Mouse (Mus musculus): ENCODE measurements around the gene Aldh3b1. TPM values are rescaled to one million over a fixed set of nuclear protein-coding genes. Genes with fewer than 3 reads are reported as not detected.

Gene Aldh3b1
- polyA plus RNA-seq, 1 experiment from 2014 or later = 2.3 TPM

DNA sequence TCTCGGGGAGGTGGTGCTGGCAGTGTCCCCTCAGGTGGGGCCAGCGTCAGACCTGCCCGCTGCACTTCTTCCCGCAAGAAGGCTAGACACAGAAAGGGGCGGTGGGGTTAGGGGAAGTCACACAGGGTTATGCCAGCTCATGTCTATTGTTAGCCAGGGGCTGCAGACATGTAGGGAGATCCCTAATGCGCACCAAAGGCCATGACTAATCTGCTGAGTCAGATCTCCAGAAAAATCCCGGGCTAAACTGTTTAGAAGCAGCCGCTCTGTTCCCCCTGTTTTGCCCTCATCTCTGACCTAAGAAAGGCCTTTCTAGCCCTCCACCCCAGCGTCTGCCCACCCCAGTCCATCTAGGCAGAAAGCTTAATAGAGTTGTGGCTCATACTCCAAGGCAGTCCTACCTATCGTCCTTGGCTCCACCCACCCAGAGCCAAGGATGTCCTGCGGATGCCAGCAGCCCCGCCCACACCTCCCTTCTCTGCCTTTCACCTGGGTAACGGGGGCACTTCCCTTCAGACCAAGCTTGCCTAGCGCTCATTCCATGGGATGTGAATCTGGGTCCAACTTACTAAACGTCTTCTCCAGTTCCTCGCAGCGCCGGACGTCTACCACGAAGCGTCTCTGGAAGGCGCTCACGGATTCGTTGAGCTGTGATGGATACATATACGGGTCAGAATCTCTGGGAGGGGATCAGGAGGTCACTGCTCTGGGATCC is 25.8 kb downstream of the Aldh3b1 start:
- Histone ChIP-seq H3K4me3 (ENCODE audit: low read depth, low read length) (no peak overlapping the region), H3K36me3 (ENCODE audit: control insufficient read depth, insufficient read depth, low read length) (peaks cover 42% of the 10 kb centered on the region), H3K9ac (ENCODE audit: low read length) (no peak overlapping the region), H3K4me1 (replicated peaks; ENCODE audit: control insufficient read depth, insufficient read depth, low read length) (peaks cover 23% of the 10 kb centered on the region), H3K27me3 (replicated peaks; ENCODE audit: control insufficient read depth, insufficient read depth, low read length) (no peaks in the 10 kb centered on the region), H3K9me3 (ENCODE audit: control insufficient read depth, low read length) (no peaks in the 10 kb centered on the region), H3K27ac (ENCODE audit: low read depth) (no peak overlapping the region), H3K4me2 (ENCODE audit: low read length) (no peak overlapping the region)
- 74% methylated on average over 25 of the region's 25 CpGs for WGBS
- ATAC-seq (replicated peaks; ENCODE audit: low FRiP score, low TSS enrichment, low read depth) (no peak), DNase-seq (ENCODE audit: low spot score) (no peak)

DNA sequence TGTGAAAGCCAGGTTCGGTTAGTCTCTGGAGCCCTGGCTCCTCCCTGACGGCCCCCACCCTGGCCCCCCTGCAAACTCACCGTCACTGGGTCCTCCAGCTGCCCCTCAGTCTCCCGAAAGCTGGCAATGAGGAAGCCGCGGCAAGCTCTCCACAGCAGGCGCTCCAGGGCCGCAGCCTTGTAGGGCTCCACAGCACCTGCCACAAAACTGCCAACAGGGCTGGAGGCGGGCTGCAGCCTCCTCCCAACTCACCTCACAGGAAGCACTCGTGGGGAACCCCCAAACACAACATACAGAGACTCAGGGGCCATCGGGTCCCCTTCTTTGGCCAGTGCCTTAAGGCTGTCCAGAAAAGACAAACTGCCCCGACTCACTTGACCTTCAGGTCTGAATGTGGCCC is 26.6 kb downstream of the Aldh3b1 start:
- H3K27me3 ChIP-seq (replicated peaks; ENCODE audit: control insufficient read depth, insufficient read depth, low read length) = no peaks in the 10 kb centered on the region
- WGBS = 87% methylated on average over 12 of the region's 12 CpGs
- H3K4me3 ChIP-seq (ENCODE audit: low read depth, low read length) = no peak overlapping the region
- peaks cover 39% of the 10 kb centered on the region for H3K36me3 ChIP-seq (ENCODE audit: control insufficient read depth, insufficient read depth, low read length)
- H3K9ac ChIP-seq (ENCODE audit: low read length) = no peak overlapping the region
- H3K9me3 ChIP-seq (ENCODE audit: control insufficient read depth, low read length) = no peaks in the 10 kb centered on the region
- no peak overlapping the region for H3K4me2 ChIP-seq (ENCODE audit: low read length)
- ATAC-seq (replicated peaks; ENCODE audit: low FRiP score, low TSS enrichment, low read depth) (no peak), DNase-seq (ENCODE audit: low spot score) (no peak)
- no peak overlapping the region for H3K27ac ChIP-seq (ENCODE audit: low read depth)
- H3K4me1 ChIP-seq (replicated peaks; ENCODE audit: control insufficient read depth, insufficient read depth, low read length) = peaks cover 23% of the 10 kb centered on the region

DNA sequence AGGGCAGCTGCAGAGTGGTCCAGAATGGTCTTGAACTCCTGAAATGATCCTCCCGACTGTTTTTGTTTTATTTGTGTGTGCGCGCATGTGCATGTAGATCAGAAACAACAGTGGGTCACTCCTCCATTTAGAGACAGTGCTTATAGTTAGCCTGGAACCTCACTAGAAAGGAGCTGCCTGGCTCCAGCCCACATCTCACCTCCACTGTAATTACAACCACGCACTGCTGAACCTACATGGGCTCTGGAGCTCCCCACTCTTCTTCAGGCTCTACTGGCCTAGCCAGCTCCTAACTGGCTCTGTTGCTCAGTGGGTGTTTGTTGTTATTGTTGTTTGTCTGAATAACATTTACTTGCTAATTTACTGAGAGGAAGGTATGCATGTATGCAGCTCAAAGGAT is 30.0 kb downstream of the Aldh3b1 start:
- Histone ChIP-seq H3K4me1 (replicated peaks; ENCODE audit: control insufficient read depth, insufficient read depth, low read length) (no peaks in the 10 kb centered on the region), H3K36me3 (ENCODE audit: control insufficient read depth, insufficient read depth, low read length) (peaks cover 68% of the 10 kb centered on the region), H3K4me3 (ENCODE audit: low read depth, low read length) (no peak overlapping the region), H3K9me3 (ENCODE audit: control insufficient read depth, low read length) (no peaks in the 10 kb centered on the region), H3K27me3 (replicated peaks; ENCODE audit: control insufficient read depth, insufficient read depth, low read length) (no peaks in the 10 kb centered on the region), H3K4me2 (ENCODE audit: low read length) (no peak overlapping the region), H3K27ac (ENCODE audit: low read depth) (no peak overlapping the region), H3K9ac (ENCODE audit: low read length) (no peak overlapping the region)
- no peak for DNase-seq (ENCODE audit: low spot score)
- ATAC-seq (replicated peaks; ENCODE audit: low FRiP score, low TSS enrichment, low read depth) = no peak
- WGBS = 95% methylated on average over 4 of the region's 4 CpGs

DNA sequence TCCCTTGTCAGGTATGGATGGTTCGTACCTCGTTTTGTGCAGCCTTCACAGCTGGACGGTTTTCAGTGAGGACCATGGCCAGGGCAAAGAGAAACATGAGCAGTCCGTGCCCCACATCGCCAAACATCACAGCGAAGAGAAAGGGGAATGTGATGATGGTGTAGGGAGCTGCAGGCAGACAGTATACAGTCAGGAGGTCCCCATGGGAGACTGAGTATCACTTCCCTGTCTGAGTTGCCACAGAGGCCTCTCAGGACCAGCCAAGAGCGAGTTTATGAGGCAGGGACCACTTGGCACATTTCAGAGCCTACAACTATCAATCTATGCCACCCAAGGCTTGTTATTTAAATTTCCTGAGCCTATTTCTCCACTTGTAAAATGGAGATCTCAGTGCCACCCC is 30.7 kb downstream of the Aldh3b1 start:
- Histone ChIP-seq H3K4me2 (ENCODE audit: low read length) (no peak overlapping the region), H3K9ac (ENCODE audit: low read length) (no peak overlapping the region), H3K27me3 (replicated peaks; ENCODE audit: control insufficient read depth, insufficient read depth, low read length) (no peaks in the 10 kb centered on the region), H3K4me3 (ENCODE audit: low read depth, low read length) (no peak overlapping the region), H3K36me3 (ENCODE audit: control insufficient read depth, insufficient read depth, low read length) (peaks cover 74% of the 10 kb centered on the region), H3K4me1 (replicated peaks; ENCODE audit: control insufficient read depth, insufficient read depth, low read length) (no peaks in the 10 kb centered on the region), H3K9me3 (ENCODE audit: control insufficient read depth, low read length) (no peaks in the 10 kb centered on the region), H3K27ac (ENCODE audit: low read depth) (no peak overlapping the region)
- ATAC-seq (replicated peaks; ENCODE audit: low FRiP score, low TSS enrichment, low read depth) (no peak), DNase-seq (ENCODE audit: low spot score) (no peak)
- 86% methylated on average over 7 of the region's 7 CpGs for WGBS

DNA sequence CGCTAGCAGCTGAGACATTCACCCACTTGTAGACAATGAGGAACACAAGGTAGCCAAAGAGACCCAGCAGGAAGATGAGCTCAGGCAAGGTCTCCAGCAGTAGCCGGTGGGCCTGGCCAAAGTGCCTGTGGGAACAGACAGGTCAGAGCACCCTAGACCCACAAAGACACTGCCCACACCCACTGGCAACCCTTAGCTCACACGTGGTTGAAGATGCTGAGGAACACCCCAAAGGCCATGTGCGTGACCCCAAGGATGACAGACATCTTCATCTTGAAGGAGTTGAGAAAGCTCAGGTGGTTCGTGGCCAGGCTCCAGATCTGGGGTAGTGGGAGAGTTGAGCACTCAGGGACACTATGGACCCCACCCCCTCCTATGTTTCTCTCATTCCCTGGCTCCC is 32.1 kb downstream of the Aldh3b1 start:
- no peak overlapping the region for H3K9ac ChIP-seq (ENCODE audit: low read length)
- H3K36me3 ChIP-seq (ENCODE audit: control insufficient read depth, insufficient read depth, low read length) = peaks cover 75% of the 10 kb centered on the region
- 87% methylated on average over 5 of the region's 5 CpGs for WGBS
- no peaks in the 10 kb centered on the region for H3K9me3 ChIP-seq (ENCODE audit: control insufficient read depth, low read length)
- no peak overlapping the region for H3K27ac ChIP-seq (ENCODE audit: low read depth)
- ATAC-seq (replicated peaks; ENCODE audit: low FRiP score, low TSS enrichment, low read depth) = no peak
- no peaks in the 10 kb centered on the region for H3K4me1 ChIP-seq (replicated peaks; ENCODE audit: control insufficient read depth, insufficient read depth, low read length)
- no peaks in the 10 kb centered on the region for H3K27me3 ChIP-seq (replicated peaks; ENCODE audit: control insufficient read depth, insufficient read depth, low read length)
- no peak overlapping the region for H3K4me3 ChIP-seq (ENCODE audit: low read depth, low read length)
- H3K4me2 ChIP-seq (ENCODE audit: low read length) = no peak overlapping the region
- no peak for DNase-seq (ENCODE audit: low spot score)

DNA sequence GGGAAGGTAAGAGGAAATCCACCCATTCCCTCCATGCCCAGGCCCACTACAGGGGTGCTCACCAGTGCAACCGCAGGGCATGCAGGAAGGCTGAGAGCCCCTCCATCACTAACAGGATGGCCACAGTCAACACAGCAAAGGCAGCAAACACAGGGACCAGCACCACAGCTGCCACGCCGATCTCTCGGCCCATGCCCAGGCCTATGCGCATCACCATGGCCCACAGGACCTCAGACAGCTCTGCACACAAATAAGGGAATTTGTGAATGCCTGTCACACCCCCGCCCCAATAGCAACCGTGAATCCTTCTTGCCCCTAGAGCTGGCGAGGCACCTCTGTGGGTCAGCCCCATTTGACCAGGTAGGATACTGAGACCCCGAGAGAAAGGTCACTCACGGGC is 33.4 kb downstream of the Aldh3b1 start:
- no peak for ATAC-seq (replicated peaks; ENCODE audit: low FRiP score, low TSS enrichment, low read depth)
- no peak for DNase-seq (ENCODE audit: low spot score)
- Histone ChIP-seq H3K9me3 (ENCODE audit: control insufficient read depth, low read length) (no peaks in the 10 kb centered on the region), H3K4me2 (ENCODE audit: low read length) (no peak overlapping the region), H3K4me1 (replicated peaks; ENCODE audit: control insufficient read depth, insufficient read depth, low read length) (no peaks in the 10 kb centered on the region), H3K36me3 (ENCODE audit: control insufficient read depth, insufficient read depth, low read length) (peaks cover 76% of the 10 kb centered on the region), H3K27me3 (replicated peaks; ENCODE audit: control insufficient read depth, insufficient read depth, low read length) (no peaks in the 10 kb centered on the region), H3K27ac (ENCODE audit: low read depth) (no peak overlapping the region), H3K4me3 (ENCODE audit: low read depth, low read length) (no peak overlapping the region), H3K9ac (ENCODE audit: low read length) (no peak overlapping the region)
- WGBS = 91% methylated on average over 10 of the region's 10 CpGs

DNA sequence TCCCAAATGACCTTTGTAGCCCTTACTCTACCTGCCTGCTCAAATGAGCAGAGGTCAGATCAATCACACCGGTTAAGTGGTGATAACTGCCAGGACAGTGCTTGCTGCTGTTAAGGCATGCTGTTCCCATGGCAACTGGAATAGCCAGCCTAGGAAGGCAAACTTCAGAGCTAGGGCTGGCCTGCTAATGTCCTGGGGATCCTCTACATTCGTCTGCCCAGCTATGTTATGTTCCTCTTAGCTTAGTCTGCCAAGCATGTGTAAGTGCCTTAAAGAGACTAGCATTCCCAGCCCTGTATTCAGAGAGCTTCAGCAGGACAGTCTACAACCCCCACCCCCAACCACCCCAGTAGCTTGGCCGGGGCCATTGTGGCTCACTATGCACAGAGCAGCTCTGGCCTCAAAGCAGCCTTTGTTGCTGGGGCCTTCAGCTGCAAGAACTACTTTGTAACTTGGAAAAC is 34.4 kb downstream of the Aldh3b1 start:
- Histone ChIP-seq H3K9ac (ENCODE audit: low read length) (no peak overlapping the region), H3K36me3 (ENCODE audit: control insufficient read depth, insufficient read depth, low read length) (peaks cover 86% of the 10 kb centered on the region), H3K27ac (ENCODE audit: low read depth) (no peak overlapping the region), H3K9me3 (ENCODE audit: control insufficient read depth, low read length) (no peaks in the 10 kb centered on the region), H3K27me3 (replicated peaks; ENCODE audit: control insufficient read depth, insufficient read depth, low read length) (no peaks in the 10 kb centered on the region), H3K4me2 (ENCODE audit: low read length) (no peak overlapping the region), H3K4me1 (replicated peaks; ENCODE audit: control insufficient read depth, insufficient read depth, low read length) (no peaks in the 10 kb centered on the region), H3K4me3 (ENCODE audit: low read depth, low read length) (no peak overlapping the region)
- no peak for ATAC-seq (replicated peaks; ENCODE audit: low FRiP score, low TSS enrichment, low read depth)
- no peak for DNase-seq (ENCODE audit: low spot score)
- WGBS = 21% methylated on average over 3 of the region's 3 CpGs

DNA sequence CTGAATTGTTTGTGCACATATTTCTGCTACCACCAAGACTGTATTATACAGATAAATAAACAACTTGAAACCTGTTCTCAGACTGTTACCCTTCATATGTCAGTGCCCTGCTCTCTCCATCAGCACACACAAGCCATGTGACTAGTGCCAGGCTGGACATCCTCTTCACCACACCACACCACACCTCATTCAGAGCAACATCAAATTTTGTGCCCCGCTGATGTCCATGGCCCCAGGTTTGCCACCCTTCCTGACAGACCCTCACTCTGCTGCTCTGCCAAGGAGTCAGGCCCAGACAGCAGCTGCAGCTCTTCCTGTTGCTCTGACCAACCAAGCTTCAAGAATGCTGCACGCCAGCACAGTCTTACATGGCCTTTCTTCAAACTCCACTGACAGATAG is 35.3 kb downstream of the Aldh3b1 start:
- ATAC-seq (replicated peaks; ENCODE audit: low FRiP score, low TSS enrichment, low read depth) = no peak
- peaks cover 95% of the 10 kb centered on the region for H3K36me3 ChIP-seq (ENCODE audit: control insufficient read depth, insufficient read depth, low read length)

DNA sequence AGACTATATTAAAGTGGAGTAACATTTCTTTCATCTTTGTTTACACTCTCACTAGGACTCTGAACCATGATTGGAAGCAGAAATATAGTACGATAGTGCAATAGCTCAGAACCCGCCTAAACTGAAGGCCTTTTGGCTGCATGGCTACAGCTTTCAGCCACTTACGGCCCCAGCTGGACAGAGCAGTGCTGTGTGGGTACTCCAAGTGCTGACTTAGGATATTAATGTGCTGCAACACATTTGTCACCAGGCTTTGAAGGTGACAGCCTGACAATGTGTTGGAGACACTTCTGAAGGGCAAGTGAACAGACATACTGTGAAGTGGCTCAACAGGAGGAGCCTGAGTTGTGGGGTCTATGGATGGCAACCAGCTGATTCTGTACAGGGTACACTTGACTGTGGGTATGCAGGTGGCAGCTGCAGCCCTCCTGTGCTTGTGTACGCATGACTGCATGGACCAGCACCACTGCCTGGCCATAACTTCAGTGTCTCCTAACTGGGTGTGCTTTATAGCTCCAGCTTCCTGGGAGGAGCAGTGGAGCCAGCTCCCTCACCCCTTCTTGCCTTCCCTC is 36.0 kb downstream of the Aldh3b1 start:
- ATAC-seq (replicated peaks; ENCODE audit: low FRiP score, low TSS enrichment, low read depth) = no peak
- WGBS = 88% methylated on average over 4 of the region's 4 CpGs
- Histone ChIP-seq H3K36me3 (ENCODE audit: control insufficient read depth, insufficient read depth, low read length) (peaks cover 95% of the 10 kb centered on the region), H3K9me3 (ENCODE audit: control insufficient read depth, low read length) (no peaks in the 10 kb centered on the region), H3K9ac (ENCODE audit: low read length) (no peak overlapping the region), H3K4me1 (replicated peaks; ENCODE audit: control insufficient read depth, insufficient read depth, low read length) (no peaks in the 10 kb centered on the region), H3K4me3 (ENCODE audit: low read depth, low read length) (no peak overlapping the region), H3K27ac (ENCODE audit: low read depth) (no peak overlapping the region), H3K27me3 (replicated peaks; ENCODE audit: control insufficient read depth, insufficient read depth, low read length) (no peaks in the 10 kb centered on the region), H3K4me2 (ENCODE audit: low read length) (no peak overlapping the region)
- DNase-seq (ENCODE audit: low spot score) = no peak

More for the DNA sequence above, 35.3 kb downstream of the Aldh3b1 start:
- DNase-seq (ENCODE audit: low spot score) = no peak
- Histone ChIP-seq H3K9me3 (ENCODE audit: control insufficient read depth, low read length) (no peaks in the 10 kb centered on the region), H3K4me1 (replicated peaks; ENCODE audit: control insufficient read depth, insufficient read depth, low read length) (no peaks in the 10 kb centered on the region), H3K4me3 (ENCODE audit: low read depth, low read length) (no peak overlapping the region), H3K9ac (ENCODE audit: low read length) (no peak overlapping the region), H3K27me3 (replicated peaks; ENCODE audit: control insufficient read depth, insufficient read depth, low read length) (no peaks in the 10 kb centered on the region), H3K27ac (ENCODE audit: low read depth) (no peak overlapping the region), H3K4me2 (ENCODE audit: low read length) (no peak overlapping the region)
- 76% methylated on average over 2 of the region's 2 CpGs for WGBS
